Mouse (Mus musculus) ES-CJ7 (cell line): ENCODE measurements at regions not wholly inside any gene's neighbourhood (a gene's known extent, or its start where the extent isn't known, plus 50 kb on each side); places are given as distances from the start of the nearest gene placed in this dataset.
"Not testable (repeated sequence)": the region's sequence is repeated elsewhere in the genome, so short reads cannot be mapped to it uniquely, and the experiment has no call there.

Experiments
- DNase-seq: peaks from one replicate; pipeline ENCODE4 v3.0.0; 2011; ENCODE audit warnings: low read depth, low spot score

- no peak for DNase-seq
Measured at GRCm38 (mm10) chr17:50397324-50397723, 103.9 kb upstream of the Dazl start.

- DNase-seq: peak; percentile 13
Measured at GRCm38 (mm10) chr17:50407249-50407990, 101.8 kb upstream of the Plcl2 start.

DNA sequence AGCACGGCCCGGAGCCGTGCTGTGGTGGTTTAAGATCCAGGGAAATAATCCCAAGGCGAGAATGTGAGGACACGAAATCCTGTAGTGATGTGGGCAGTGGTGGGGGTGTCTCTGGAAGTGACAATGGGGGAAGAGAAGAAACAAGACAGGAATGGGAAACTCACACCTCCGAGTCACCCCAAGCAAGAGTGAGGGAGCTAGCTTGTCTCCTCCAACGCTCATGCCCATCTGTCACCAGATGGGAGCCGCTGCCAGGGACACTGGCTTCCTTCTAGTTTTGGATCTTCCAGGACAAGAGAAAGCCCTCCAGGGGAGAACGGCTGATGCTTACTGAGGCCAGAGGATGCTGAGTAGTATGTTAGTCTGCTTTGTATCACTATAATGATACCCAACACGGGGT, 100.6 kb upstream of the Plcl2 start:
- no peak for DNase-seq

DNA sequence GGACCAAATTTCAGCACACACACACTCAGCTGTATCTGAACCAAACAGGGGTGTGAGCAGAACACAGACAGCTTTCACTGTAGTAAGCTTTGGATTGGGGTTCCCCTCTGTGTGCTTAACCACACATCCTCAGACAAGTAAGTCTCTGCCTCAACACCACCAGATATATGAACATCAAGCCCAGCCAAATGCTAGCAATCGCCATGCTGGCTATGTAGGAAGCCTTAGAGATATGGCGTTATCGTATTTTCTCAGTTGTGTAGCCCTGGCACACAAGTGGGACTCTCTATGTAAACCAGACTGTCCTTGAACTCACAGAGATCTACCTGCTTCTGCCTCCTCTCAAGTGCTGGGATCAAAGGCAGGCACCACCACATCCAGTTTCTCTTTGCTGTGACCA, 99.9 kb upstream of the Plcl2 start:
- no peak for DNase-seq

- no peak for DNase-seq
Measured at GRCm38 (mm10) chr17:50409895-50410294, 99.3 kb upstream of the Plcl2 start.

GRCm38 (mm10) chr17:50410296-50410695, 98.9 kb upstream of the Plcl2 start:
- no peak for DNase-seq

GRCm38 (mm10) chr17:50412446-50412845, 96.8 kb upstream of the Plcl2 start:
- no peak for DNase-seq

DNA sequence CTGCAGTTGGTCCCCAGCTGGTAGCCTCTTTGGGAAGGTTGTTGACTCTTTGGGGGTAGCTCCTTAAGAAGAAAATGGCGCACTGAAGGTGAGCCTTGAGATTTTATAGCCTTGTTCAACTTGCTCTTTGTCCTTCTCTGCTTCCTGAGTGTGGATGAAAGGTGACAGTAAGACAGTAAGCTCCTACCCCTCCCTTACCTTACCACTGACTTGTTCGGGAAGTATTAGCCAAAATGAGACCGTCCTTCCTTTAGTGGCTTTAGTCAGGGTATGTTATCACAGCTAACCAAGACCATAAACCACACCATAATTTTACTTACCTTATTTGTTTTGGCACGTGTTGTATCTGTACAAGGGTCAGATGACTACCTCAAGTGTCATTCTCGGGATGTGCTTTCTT, 95.3 kb upstream of the Plcl2 start:
- no peak for DNase-seq

DNA sequence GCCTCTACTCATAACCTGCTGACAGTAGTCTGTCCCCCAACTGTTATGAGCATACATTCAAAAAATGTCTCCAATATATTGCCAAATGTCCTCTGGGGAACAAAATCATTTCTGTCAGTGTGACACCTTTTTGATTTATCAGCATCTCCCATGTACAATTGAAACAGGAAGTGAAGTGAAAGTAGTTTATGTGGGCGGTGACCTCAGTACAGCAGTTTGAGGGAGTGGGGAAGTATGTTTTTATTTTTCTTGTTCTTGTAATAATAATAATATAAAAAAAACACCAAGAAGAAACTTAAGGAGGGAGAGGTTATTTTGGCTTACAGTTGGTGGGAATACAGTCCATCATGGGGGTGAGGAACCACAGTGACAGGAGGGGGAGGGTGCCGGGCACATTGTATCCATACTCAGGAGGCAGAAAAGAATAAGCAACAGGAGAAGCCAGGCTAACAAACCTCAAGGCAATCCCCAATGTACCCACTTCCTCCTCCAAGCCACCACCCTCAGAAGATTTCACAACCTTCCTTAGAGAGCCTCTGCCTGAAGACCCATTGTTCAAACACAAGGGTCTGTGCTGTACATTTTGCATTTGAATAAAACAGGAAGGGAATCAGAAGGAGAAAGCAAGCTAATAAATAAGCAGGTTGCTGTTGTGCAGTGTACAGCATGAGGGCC, 93.7 kb upstream of the Plcl2 start:
- peak; percentile 43 for DNase-seq

- DNase-seq: no peak
Measured at GRCm38 (mm10) chr17:50416119-50416518, 93.1 kb upstream of the Plcl2 start.

DNA sequence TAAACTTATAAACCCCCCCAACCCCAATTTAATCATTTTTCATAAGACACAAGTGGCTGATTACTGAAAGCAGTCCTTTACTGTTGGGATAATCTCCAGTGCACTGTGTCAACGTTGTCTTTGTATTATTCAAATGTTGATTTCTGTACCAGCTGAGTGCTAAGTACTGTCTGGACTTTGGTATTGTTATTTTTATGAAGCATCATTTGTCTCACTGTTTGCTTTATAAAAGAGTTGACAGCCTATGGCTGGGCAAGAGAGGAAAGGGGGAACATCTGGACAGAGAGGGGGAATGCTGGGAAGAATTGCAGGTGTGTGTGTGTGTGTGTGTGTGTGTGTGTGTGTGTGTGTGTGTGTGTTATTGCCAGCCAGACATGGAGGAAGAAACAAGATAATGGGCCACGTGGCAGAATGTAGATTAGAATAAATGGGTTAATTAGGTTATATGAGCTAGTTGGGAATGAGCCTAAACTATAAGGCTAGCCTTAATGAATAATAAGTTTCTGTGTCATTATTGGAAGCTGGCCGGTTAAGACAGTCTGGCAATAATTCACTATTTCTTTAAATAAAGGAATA, 92.6 kb upstream of the Plcl2 start:
- DNase-seq: peak; percentile 47

DNA sequence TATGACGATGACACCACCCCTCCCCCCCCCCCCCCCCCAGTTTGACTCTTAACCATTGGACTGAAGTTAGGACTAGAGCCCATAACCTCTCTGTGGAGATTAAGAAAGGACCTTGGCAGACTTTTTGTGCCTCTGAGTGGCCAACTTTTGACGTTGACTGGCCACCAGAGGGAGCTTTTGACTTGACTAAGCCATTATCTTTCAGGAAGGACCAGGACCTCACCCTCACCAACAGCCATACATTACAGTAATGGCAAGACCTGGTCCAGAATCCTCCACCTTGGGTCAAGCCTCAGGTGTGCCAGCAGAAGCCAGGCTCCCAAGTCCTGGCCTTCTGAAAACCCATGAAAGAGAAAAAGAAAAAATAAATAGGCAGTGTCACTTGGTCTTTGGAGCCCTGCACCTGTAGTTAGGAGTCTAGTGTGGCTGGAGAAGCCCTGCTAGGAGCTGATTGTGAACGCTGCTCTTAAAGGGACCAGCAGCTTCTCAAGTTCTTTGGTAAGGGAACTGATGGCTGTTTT, 90.3 kb upstream of the Plcl2 start:
- peak; percentile 49 for DNase-seq

- not testable (repeated sequence) for DNase-seq
Measured at GRCm38 (mm10) chr17:50419551-50419950, 89.7 kb upstream of the Plcl2 start.

DNA sequence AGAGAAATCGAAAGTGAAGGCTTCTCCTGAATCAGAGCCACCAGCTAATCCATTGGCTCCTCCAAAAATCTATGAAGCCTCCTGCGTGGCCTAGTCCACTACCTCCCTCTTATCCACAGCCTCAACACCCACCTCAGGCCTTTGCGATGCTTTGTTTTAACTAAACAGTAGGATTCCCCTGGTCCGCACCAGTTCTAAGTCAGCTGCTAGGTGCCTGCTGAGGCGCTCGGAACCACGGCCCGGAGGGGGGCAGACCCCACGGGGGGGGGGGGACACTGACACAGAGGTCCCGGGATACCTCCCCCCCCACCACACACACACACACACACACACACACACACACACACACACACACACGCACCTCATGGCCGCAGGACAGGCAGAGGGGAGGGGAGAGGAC, 89.2 kb upstream of the Plcl2 start:
- no peak for DNase-seq

DNA sequence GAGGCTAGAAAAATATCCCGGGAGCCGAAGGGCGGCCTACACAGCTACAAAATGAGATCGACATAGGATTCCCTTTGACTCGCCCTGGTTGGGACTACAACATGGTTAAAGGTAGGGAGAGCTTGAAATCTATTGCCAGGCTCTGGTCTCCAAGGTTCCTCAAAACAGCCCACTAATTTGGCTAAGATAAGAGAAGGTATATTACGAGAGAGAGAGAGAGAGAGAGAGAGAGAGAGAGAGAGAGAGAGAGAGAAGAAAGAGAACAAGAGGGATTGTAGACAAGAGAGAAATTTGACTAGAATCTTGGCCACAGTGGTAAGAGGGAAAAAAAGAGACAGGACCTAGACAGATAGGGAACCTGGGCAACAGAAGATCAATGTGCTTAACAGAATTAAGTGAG, 88.5 kb upstream of the Plcl2 start:
- DNase-seq: no peak

DNA sequence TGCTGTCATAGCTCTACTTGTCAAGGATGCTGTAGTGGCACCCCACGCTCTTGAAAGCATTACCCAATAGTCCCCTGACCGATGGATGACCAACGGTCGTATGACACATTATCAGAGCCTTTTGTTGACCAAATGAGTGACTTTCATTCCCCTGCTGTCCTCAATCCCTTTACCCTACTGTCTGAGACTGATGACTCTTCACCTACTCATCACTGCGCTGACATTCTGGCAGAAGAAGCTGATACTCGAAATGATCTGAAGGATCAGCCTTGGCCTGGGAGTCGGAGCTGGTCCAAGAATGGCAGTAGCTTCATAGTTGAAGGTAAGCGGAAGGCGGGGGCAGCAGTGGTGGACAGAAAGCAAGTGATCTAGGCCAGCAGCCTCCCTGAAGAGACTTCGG, 87.7 kb upstream of the Plcl2 start:
- no peak for DNase-seq

GRCm38 (mm10) chr17:50425110-50425509, 84.1 kb upstream of the Plcl2 start:
- no peak for DNase-seq

- no peak for DNase-seq
Measured at GRCm38 (mm10) chr17:50425531-50425930, 83.7 kb upstream of the Plcl2 start.

- peak; percentile 55 for DNase-seq
Measured at GRCm38 (mm10) chr17:50426146-50426545, 83.1 kb upstream of the Plcl2 start.

DNA sequence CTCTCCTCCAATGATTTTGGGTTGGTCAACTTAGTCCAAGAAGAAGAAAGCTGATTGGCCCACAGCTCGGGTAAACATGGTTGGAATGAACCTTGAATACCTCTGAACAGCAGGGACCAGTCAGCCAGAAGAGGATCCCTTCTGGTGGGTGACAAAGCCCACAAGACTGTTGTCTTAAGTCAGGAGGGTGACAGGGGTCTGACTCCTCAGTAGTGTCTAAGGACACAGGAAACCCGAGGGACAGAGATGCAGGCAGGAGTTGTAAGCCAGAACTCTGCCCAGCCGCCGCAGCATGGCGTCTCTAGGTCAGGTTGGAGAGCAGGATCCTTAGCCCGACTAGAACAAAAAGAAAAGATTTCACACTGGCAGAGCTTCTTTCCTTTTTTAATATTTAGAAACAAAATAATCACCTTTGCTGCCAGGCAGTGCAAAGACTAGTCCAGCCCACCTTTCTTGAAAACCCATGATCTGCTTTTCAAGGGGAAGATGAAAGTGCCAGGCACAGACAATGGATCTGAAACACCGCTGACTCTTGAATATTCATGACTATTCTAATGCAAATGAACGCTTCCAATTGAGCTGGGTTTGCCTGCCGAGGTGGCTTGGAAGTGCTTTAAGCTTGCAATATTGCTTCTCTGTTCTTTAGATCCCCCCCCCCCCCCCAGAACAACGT, 81.7 kb upstream of the Plcl2 start:
- DNase-seq: peak; percentile 94

DNA sequence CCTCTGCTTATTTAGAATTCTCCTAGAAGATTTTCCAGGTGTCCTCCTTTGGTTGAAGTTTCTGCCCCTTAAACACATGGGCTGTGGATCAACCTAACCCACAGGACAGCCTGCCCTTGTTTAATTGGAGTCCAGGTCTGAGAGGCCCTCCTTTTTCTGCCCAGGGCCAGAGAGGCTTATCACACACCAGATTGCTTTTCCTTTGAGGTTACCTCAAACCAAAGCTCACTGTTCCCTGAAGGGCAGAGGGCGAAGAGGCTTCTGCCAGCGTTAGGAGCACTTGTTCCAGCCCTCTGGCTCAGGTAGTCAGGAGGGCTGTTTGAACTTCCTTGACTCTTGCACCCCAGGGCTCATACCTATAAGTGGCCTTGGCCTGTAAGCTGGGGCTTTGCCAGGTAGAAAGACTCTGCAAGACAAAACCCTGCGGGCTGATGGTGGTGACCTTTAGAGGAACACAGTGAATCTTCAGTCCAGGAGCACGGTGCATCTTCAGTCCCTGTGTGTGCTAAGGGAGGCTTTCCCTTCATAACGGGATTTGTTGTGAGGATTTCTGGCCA, 81.1 kb upstream of the Plcl2 start:
- peak; percentile 49 for DNase-seq

GRCm38 (mm10) chr17:50432559-50432958, 76.6 kb upstream of the Plcl2 start:
- no peak for DNase-seq
